Mouse (Mus musculus) left cerebral cortex, postnatal 10 days (tissue): ENCODE results near the gene Meig1. TPM values are rescaled to one million over a fixed set of nuclear protein-coding genes. Genes with fewer than 3 reads are reported as not detected.
"Not testable (repeated sequence)": the region's sequence is repeated elsewhere in the genome, so short reads cannot be mapped to it uniquely, and the experiment has no call there.

Experiments
- DNase-seq, 2 experiments: peaks; one replicate each; pipeline ENCODE4 v3.0.0; 2021 to 2022; ENCODE audit warnings: low spot score in 2 of 2, mixed read lengths in 1 of 2; ENCODE audit errors: extremely low spot score in 1 of 2
- intact Hi-C: fragments of 180-260 bp; cut with DNase I; formaldehyde crosslinking; loops from one replicate; pipeline ENCODE4 v1.15.1; 2025
- total RNA-seq, 2 experiments: library from RNA; stranded (reverse); gene quantifications; 2 replicates each; pipeline ENCODE4 v1.2.3; 2021

Gene Meig1
- 1 to 10 TPM; 3.1 to 3.2 TPM for total RNA-seq

DNA sequence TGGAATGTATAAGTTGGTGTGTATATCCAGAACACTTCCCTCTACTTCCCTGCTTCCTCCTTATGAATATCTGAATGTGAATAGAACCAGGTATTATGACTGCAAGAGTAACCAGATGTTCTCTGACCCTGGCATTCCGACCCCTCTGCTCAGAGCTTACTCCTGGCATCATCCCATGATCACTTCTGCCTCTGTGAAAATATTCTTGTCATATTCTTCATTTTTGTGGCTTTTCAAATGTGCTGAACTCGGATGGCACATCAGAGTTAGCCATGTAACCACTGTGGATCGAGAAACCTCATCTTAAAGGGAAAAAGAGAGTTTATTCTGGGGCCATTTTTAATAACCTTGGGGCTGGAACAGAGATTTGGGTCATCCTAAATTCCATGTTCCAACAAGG, at the start of gene Meig1:
Gene Meig1, minus strand, starts transcription at position 101 of the 400 bp plus-strand sequence.
- intact Hi-C loops = no loop called here
- no peak for DNase-seq

DNA sequence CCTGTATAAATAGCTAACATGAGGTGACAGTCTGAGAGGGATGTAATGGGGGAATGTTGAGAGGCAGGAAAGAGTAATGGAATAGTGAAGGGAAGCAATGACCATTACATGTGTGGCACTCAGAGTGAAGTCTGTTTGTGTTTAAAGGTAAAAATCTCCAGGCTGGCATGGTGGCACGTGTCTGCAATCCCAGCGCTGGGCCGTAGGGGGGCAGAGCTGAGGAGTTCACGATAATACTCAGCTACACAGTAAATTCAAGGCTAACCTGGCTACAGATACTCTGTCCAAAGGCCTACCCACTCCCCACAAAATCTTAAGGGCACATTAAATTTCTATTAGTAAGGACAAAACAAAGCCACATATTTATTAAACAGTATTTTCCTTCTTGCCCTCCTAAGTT, 34.1 kb upstream of the Meig1 start:
- intact Hi-C loops = no loop called here
- DNase-seq = no peak

DNA sequence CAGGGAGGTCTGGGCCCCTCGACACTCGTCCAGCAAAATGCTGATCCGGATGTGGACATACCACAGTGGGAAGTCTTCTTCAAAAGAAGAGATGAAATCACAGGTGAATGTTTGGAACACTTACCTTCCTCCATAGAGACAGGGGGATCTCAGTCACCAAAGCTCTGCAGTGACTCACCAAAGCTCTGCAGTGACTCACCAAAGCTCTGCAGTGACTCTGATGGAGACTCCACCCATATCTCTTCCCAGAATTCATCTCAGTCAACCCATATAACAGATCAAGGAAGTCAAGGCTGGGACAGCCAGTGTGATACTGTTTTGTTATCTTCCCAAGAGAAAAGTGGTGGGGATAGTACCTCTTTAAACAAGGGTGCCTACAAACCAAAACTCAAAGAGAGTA, 30.6 kb upstream of the Meig1 start:
- intact Hi-C loops = no loop called here
- no peak for DNase-seq

DNA sequence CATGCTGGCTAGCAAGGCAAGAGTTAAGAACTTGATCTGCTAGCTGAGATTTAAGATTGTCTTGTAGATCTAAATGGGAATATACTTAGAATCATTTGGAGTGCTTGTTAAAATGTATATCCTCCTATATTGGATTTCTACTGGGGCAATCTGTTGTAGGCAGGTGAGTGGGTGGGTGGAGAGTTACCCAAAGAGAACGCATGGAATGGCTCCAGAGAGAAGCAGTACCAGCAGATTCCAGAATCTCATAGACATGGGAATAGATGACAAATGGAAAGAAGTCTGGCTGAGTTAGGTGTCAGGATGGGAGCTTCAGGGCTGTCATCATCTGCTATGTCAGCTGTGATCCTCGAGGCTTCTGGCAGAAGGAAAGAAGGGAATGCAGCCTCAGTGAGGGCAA, 27.0 kb upstream of the Meig1 start:
- DNase-seq = peak in 1 of 2 experiments; percentile 48
- intact Hi-C loops = no loop called here

DNA sequence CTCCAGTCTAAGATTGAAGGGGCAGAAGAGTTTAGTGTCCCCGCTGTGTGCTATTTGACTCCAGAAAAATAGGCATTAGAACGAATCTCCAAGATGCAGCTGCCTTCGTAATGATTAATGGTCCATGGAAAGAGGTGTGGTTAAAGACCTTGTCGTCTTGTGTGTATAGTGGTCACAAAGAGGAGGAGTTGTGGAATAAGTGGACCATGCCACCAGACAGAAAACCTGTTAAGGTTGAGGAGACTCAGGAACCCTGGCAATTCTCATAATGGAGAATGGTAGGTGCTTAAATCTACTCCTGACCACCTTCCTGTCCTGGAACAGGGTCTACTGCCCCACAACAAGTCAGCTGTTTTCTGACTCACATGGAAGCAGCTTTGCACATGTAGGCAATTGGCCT, 23.5 kb upstream of the Meig1 start:
- intact Hi-C loops = no loop called here
- no peak for DNase-seq

DNA sequence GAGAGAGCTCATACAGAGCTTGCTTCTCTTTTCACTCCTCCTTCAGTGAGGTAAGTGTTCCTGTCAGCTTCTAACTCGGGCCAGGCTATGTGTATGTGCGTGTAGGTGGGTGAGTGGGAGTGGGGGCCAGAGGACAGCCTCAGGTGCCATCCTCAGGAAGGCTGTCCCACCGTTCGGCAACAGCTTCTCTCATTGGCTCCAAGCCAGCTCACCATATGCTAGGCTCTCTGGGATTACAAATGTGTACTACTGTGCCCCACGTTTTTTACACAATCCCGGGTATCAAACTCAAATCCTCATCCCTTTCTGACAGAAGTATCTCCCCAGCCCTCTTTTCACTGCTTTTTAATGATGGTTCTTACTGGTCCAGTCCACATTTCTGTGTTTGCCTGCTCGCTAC, 21.8 kb upstream of the Meig1 start:
- intact Hi-C loops = loop anchor here (5.0 kb wide), 1 partner anchor 68 kb away; the partner anchor contains the start of genes Cdnf, Gm45902 and Hspa14
- DNase-seq = peak in 1 of 2 experiments; percentile 45

DNA sequence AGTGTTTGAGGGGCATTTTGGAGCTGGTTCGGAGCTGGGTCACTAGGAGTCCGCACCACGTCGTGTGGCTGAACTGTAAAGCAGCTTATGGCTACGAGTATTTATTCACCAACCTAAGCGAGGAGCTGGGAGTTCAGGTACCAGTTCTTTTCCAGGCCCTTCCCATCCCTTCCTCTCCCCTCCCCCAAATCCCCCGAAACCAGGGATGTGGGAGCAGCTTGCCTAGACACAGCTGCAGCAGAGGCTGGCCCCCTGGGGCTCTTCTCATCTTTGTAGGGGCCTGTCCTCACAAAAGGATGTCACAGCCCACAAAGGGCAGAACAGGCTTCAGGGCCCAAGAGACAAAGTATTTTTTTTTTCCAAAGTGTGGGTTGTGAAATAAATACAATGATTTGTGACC, 15.5 kb upstream of the Meig1 start:
- peak in 1 of 2 experiments; percentile 51 for DNase-seq
- intact Hi-C loops = no loop called here

DNA sequence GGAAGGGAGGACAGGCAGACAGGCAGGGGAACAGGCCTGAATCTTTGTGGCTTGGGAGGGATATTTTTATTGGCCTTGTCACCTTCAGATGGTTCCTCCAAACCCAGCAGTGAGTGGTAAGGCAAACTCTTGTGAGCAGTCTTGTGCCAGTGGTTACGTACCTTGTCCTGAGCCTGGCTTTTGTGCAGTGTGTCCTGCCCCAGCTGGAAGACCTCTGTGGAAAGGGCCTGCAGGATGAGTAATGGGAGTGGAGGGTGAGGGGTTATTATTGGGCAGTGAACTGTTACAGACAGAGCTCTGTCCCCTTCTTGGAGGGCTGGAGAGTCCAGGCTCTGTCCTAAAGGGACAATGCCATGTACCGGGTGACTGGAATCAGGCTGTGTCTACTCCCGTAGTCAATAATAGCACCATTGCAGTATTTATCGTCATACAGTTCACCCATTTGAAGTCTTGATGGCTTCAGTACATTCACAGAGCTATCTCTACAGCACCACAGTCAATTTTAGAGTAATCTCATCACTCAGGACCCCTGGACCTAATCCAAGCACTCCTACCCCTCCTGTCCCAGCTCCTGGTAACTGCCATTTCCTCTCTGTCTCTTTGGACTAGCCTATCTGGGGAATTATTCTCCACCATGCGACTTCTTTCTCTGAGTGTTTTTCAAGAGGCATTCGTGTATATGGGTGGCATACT, 13.1 kb upstream of the Meig1 start:
- no peak for DNase-seq
- intact Hi-C loops = no loop called here

DNA sequence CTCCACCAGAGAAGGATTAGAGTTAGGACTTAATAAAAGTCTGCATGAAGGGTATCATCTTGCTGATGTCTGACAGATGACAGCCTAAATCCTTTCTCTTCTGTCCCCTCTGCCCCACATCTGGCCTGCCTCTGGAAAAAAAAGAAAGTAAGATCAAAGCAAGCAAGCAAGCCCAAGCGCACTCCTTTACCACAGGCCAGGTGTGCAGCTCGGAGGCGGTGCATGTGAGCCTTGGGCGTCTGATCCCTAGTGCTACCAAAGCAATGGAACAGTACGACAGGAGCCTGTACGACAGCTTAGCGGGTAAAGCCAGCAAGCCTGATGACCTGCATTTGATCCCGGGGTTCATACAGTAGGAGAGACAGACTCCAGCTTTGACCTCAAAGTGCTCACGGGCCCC, 8.5 kb upstream of the Meig1 start:
- intact Hi-C loops = no loop called here

DNA sequence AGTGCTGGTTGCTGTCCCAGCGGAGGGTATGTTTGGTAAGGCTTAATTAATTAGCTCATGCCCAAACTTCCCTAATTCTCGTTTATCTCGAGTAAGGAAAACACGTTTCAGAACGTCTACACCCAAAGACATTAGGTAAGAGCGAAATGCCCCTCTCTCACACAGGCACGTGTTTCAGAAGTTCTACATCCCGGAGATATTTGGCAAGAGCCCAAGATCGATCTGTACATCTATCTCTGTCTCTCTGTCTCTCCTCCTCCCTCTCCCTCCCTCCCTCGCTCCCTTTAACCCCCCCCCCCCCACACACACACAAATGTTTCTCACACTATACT, 2.1 kb upstream of the Meig1 start:
- no peak for DNase-seq
- intact Hi-C loops = no loop called here

More for the DNA sequence above, 8.5 kb upstream of the Meig1 start:
- no peak for DNase-seq

DNA sequence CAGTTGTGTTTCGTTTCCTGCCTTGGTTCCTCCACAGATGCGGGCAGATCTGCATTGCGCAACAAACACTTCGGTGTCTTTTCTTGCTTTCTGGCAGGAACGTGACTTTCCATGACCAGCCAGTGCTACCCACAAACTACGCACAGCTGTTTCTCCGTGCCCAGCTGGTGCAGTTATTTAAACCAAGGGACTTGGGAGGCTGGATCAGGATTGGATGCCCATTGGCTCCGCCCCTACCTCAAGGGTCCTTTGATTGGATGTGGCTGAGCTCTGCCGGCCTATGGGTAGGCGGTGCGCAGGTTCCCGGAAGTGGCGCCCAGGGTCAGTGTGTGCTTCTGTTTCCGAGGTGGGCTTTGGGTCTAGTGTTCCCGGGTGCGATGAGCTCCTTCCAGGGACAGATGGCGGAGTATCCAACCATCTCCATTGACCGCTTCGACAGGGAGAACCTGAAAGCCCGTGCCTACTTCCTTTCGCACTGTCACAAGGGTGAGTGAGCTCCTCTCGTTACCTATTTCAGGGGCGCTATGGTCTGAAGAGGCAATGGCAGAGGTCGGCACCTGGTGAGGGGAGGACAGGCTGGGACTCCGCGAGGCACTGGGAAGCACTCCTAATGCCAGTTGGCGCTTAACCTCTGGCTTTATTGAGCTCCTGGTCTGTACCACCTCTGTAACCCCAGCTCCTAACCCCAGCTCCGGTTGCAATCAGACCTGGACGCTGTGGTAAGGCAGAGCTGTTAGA, 1.6 kb upstream of the Meig1 start, which contains the start of gene Dclre1c:
Gene Dclre1c, plus strand, starts transcription at position 291 of the 738 bp plus-strand sequence.
- DNase-seq = peak; percentile 87 to 94
- intact Hi-C loops = no loop called here

DNA sequence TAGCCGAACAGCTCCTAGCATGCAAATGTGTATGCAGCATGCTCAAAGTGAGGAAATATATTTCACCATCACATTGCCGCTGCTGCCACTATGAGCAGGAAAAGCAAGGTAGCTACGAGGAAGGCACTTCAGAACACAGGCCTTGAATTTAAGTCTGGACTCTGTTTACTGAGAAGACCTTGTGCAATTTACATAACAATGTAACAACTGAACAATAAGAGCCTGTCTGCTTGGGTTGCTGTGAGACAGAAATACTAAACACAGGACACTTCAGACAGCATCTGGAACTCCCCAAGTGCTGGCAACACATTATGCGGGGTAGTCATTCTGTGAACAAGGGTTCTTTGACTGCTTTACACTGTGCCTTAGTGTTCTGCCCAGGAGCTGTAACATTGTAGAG, 2.3 kb downstream of the Meig1 start:
- no peak for DNase-seq

DNA sequence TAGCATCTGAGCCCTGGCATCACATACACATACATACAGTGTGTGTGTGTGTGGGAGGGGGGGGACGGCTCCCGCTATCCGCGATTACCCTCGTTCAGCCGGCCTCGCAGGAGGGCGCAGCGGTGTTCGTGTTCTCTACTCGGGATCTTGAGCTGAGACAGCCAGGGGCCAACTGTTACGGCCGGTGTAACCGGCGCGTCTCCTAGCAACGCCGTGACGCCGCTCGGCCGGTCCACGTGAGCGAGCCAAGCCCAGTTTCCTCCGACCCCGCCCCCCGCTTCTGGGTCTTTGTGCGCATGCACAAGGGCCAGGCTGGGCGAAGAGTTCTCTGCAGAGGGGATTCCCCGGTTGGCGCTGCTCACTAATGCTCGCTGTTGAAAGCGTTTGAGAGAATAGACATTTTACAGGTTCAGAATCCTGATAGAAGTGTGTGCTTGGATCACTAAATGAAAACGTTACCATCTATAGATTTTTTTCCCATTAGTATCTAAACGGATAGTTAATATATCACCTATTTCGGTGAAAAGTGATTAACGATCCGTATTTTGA, 3.5 kb downstream of the Meig1 start:
- intact Hi-C loops = loop anchor here (10.0 kb wide), 1 partner anchor 304 kb away; the partner anchor contains the start of gene Fam171a1
- peak; percentile 94 to 97 for DNase-seq

More for the DNA sequence above, 2.3 kb downstream of the Meig1 start:
- intact Hi-C loops = no loop called here

DNA sequence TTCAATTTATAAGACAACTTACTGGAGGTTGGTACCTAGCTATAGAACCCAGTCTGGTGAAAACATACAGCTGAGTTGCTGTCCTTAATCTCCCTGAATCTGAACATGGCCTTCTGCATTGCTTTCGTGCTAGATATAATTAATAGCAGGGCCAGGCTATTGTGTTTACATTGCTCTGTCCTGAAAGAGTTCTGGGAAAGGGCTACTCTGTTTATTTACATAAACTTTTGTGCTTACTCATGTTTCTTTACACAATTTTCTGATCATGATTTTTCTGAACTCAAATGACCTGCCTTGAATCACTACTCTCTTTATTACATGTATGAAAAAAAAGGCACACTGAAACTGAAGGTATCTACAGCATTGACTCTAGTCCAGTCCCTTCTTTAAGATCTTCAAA, 6.8 kb downstream of the Meig1 start:
- no peak for DNase-seq
- intact Hi-C loops = loop anchor here (10.0 kb wide), 1 partner anchor 301 kb away; the partner anchor contains the start of gene Fam171a1

DNA sequence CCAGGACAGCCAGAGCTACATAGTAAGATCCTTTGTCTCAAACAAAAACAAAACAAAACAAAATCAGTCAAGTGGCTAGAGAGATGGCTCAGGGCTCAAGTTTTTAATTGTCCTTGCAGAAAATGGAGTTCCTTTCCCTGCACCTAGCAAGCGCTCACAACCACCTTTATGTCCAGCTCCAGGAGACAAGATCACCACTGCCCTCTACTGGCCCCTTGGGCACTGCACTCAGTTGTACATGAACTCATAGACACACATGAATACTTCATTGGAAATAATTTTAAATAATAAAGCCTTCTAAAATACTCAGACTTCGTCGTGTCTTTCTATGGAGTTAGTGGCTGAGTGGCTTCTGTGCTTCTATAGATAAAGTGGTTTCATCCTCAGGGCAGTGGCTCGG, 8.2 kb downstream of the Meig1 start:
- peak; percentile 56 to 75 for DNase-seq
- intact Hi-C loops = loop anchor here (5.0 to 10.0 kb wide), 2 partner anchors 67 to 299 kb away; partner anchors contain the start of gene Fam171a1

DNA sequence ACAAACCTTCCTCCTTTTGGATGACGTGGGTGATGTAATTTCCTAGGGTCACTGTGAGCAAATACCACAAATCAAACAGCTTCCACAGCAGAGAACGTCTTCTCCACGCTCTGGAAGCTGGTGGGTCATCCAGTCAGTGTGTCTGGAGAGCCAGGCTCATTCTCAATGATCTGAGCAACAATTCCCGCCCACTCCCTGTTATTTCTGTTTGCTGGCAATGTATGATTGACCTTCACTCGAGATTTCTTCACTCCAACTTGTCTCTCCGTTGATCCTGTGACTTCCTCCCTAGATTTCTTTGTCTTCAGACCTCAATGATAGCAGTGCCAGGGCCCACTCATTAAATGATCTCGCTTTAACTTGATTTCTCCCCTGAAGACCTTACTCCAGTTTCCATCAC, 14.7 kb downstream of the Meig1 start:
- intact Hi-C loops = no loop called here

DNA sequence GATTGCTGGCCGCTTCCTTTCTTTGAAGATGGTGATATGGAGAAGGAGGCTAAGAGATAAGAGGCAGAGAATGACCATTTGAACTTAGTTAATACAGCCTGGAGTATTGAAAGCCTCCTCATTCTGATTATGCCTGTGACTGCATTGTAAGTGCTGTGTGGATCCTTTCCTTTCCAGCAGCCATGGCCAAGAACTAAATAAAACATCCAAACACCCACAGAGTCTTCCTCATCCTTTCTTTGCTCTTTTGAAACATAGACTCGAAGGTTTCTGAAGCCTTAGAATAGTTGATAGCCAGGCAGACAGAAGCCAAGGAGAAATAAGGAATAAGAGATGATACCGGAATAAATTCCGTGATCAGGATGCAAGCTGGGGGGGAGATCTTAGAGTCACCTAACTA, 16.5 kb downstream of the Meig1 start:
- DNase-seq = no peak
- intact Hi-C loops = no loop called here

More for the DNA sequence above, 14.7 kb downstream of the Meig1 start:
- DNase-seq = no peak

DNA sequence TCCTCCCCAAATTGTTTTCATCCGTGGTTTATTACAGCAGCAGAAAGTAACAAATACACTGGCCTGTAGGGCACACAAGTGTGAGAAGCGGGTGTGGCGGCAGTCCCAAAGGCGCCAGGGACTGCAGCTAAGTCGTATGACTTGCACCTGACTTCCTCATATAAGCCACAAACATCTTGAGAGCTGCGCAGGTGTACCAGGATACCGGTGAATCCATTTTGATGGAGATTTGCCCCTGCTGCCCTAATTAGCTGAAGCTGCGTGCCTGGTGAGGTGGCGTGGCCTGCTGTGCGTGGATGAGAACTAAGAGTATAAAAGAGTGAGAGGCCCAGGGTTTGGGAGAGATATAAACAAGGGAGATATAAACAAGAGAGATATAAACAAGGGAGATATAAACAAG, 25.3 kb downstream of the Meig1 start, which contains the start of gene Olah:
Gene Olah, minus strand, starts transcription at position 101 of the 400 bp plus-strand sequence.
- DNase-seq, intact Hi-C loops: not testable (repeated sequence)

DNA sequence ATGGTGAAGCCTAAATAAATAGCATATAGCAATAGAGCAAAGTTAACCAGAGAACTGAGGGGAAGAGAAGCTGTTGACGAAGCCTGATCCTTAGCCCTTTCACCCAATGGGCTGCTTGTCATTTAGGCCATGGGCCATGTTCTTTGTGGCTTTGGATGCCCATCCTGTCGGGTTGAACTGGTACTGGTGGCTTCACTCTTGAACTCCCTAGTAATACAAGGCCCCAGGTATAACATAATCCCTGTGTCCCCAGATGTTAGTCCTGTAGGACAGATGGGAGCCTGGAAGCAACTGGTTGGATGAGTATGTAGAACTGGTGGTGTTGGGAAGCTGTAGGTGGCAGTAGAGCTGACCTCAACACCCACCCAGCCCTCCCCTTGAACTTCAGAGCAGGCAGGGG, 30.5 kb downstream of the Meig1 start:
- intact Hi-C loops = no loop called here
- DNase-seq = no peak
